Mouse (Mus musculus) forebrain, embryonic 11.5 days (tissue): ENCODE measurements around the gene Chrnb1. TPM values are rescaled to one million over a fixed set of nuclear protein-coding genes. Genes with fewer than 3 reads are reported as not detected.

Source experiments
- ATAC-seq: fragments of 200-750 bp; cut with Nextera tagmentation; replicated peaks from 2 replicates; pipeline ENCODE4 v1.8.0; 2017; ENCODE audit warnings: moderate TSS enrichment; ENCODE audit not compliant: low FRiP score
- DNase-seq: peaks from one replicate; pipeline ENCODE4 v3.0.0-alpha.2; 2017; ENCODE audit warnings: low spot score
- H3K27ac ChIP-seq: fragments of 300-500 bp; sonication (generic); 2 replicates; pipeline ENCODE4 v1.5.1; 2014; ENCODE audit warnings: low read depth, low read length
- H3K27me3 ChIP-seq: fragments of 300-500 bp; sonication (generic); 2 replicates; pipeline ENCODE4 v1.6.1; 2014; ENCODE audit warnings: mild to moderate bottlenecking, low read length, mixed read lengths; ENCODE audit not compliant: control insufficient read depth, insufficient read depth
- H3K36me3 ChIP-seq: fragments of 300-500 bp; sonication (generic); 2 replicates; pipeline ENCODE4 v1.6.1; 2014; ENCODE audit warnings: mild to moderate bottlenecking, low read length, moderate library complexity, mixed read lengths; ENCODE audit not compliant: control insufficient read depth, insufficient read depth
- H3K4me1 ChIP-seq: fragments of 300-500 bp; sonication (generic); replicated peaks from 2 replicates; pipeline ENCODE4 v1.6.1; 2014; ENCODE audit warnings: low read length, mixed read lengths; ENCODE audit not compliant: control insufficient read depth, insufficient read depth
- H3K4me2 ChIP-seq: fragments of 300-500 bp; sonication (generic); 2 replicates; pipeline ENCODE4 v1.6.1; 2014; ENCODE audit warnings: low read depth, mild to moderate bottlenecking, low read length, moderate library complexity, mixed read lengths; ENCODE audit not compliant: severe bottlenecking
- H3K4me3 ChIP-seq: fragments of 300-500 bp; sonication (generic); 2 replicates; pipeline ENCODE4 v1.5.1; 2014; ENCODE audit warnings: low read depth, low read length
- H3K9ac ChIP-seq: fragments of 300-500 bp; sonication (generic); 2 replicates; pipeline ENCODE4 v1.6.1; 2014; ENCODE audit warnings: low read length
- H3K9me3 ChIP-seq: fragments of 300-500 bp; sonication (generic); 2 replicates; pipeline ENCODE4 v1.6.1; 2016; ENCODE audit warnings: low read length, mixed read lengths; ENCODE audit not compliant: control insufficient read depth
- WGBS: fragments of 180-500 bp; shearing (Covaris S2); extraction: QIAGEN DNeasy Blood & Tissue Kit; methylation state at CpG from one replicate; pipeline ENCODE4 v1.1.7; 2014; 5-methylcytosine and 5-hydroxymethylcytosine counted together
- polyA plus RNA-seq: library from polyadenylated mRNA; unstranded; fragments of >200 nt; fragmentation: Nextera tagmentation; extraction: Ambion mirVana; gene quantifications from 2 replicates; pipeline ENCODE4 v1.2.1, GENCODE M21; 2014

The Chrnb1 gene
- polyA plus RNA-seq, 1 experiment from 2014 or later = 0.73 TPM

DNA sequence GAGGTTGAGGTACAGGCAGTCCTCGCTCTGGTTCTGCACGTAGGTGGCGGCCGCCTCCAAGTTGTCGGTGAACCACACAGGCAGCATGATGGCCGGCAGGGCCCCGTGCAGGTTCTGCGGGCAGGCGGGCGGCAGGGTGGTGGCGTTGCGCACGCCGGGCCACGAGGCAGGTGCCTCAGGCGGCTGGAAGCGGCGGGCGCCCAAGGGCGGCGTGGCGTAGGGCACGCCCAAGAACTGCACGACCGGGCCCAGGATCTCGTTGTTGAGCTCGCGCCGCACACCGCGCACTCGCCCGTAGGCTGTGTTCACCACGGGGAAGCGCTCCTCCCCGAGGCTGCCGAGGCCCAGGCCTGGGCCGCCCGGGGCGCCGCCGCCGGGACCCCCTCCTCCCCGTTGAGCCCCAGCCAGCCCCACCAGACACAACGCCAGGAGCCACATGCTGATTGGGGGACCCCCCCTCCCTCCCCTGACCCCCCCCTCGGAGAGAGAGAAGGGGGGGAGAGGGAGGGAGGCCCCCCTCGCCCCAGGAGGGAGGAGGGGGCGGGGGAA is 38.3 kb upstream of the Chrnb1 start:
- DNase-seq (peak; percentile 70), ATAC-seq (no peak)
- peak overlapping the region; percentile 92 for H3K4me2 ChIP-seq
- peak overlapping the region; percentile 65 for H3K9ac ChIP-seq
- no peaks in the 10 kb centered on the region; the same call in 1 of the 2 replicates for H3K27me3 ChIP-seq
- peaks cover 30% of the 10 kb centered on the region for H3K4me1 ChIP-seq
- H3K27ac ChIP-seq = no peak overlapping the region
- H3K4me3 ChIP-seq = peak overlapping the region; percentile 73
- WGBS = 6% methylated on average over 47 of the region's 48 CpGs
- no peaks in the 10 kb centered on the region for H3K36me3 ChIP-seq
- no peaks in the 10 kb centered on the region for H3K9me3 ChIP-seq

DNA sequence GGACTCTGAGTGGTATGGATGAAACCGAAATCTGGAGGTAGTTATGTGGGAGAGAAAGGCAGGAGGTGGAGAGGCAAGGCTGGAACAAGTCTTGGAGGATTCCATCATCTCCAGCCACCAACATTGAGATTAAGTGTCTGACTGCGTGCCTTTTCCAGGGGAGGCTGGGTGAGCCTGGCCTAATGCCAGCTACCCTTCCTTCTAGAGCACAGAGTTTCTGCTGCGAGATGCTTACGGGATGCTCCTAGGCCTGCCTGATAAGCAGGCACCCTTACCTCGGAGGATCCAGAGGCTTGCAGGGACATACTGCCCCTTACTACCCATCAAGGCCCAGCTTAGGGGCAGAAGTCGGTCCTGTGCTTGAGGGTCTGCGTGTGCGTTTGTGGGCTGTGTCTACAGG is 37.8 kb upstream of the Chrnb1 start:
- Histone ChIP-seq H3K27ac (no peak overlapping the region), H3K4me1 (peaks cover 30% of the 10 kb centered on the region), H3K9ac (peak overlapping the region; percentile 65), H3K4me2 (peak overlapping the region; percentile 92; the same call in 1 of the 2 replicates), H3K9me3 (no peaks in the 10 kb centered on the region), H3K4me3 (peak overlapping the region; percentile 73), H3K27me3 (no peaks in the 10 kb centered on the region; the same call in 1 of the 2 replicates), H3K36me3 (no peaks in the 10 kb centered on the region)
- WGBS = 64% methylated on average over 8 of the region's 8 CpGs
- DNase-seq = no peak
- ATAC-seq = no peak

DNA sequence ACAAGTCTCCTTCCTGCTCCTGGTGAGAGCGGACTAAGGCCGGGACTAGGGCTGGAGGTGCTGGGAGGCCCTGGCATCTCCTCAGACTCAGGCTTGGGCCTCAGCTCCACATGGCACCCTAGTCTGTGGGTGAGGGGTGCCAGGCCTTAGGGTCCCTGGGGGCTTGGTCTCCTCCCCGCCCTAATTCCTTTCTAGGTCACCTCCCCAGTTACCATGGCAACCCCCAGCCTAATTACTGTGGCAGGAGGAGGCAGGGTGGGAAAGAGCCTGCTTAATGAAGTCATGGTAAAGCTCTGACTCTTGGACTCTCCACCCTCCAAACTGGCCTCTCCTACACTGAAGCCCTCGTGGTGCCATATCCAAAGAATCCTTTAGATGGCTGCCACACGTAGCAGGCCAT is 33.1 kb upstream of the Chrnb1 start:
- no peak overlapping the region for H3K4me2 ChIP-seq
- H3K27me3 ChIP-seq = no peaks in the 10 kb centered on the region; the same call in 1 of the 2 replicates
- no peaks in the 10 kb centered on the region for H3K9me3 ChIP-seq
- peaks cover 7% of the 10 kb centered on the region; the same call in 1 of the 2 replicates for H3K4me1 ChIP-seq
- H3K27ac ChIP-seq = no peak overlapping the region
- no peak for DNase-seq
- H3K4me3 ChIP-seq = no peak overlapping the region
- H3K36me3 ChIP-seq = peaks cover 15% of the 10 kb centered on the region
- WGBS = 69% methylated on average over 5 of the region's 5 CpGs
- H3K9ac ChIP-seq = no peak overlapping the region
- ATAC-seq = no peak

DNA sequence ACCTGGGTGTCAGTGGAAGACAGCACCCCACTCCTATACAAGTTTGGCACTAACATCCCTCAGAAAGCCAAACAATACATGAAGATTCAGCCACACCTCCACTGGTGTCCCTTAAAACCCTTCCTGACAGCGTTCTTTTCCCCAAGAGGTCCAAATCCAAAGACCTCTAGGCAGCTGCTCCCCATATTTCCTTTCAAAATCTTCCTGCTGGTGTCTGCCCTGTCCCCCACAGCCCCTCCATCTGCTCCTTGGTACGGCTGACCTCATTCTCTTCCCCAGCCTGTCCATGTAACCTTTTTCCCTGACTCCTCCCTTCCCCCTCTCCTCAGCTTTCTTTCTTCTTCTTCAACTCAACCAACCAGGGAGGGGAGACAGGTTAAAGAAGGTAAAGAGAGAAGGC is 27.7 kb upstream of the Chrnb1 start:
- Histone ChIP-seq H3K27ac (no peak overlapping the region), H3K4me3 (no peak overlapping the region), H3K9me3 (no peaks in the 10 kb centered on the region), H3K4me2 (no peak overlapping the region), H3K9ac (no peak overlapping the region), H3K36me3 (peaks cover 15% of the 10 kb centered on the region), H3K4me1 (no peaks in the 10 kb centered on the region), H3K27me3 (no peaks in the 10 kb centered on the region)
- DNase-seq = no peak
- 78% methylated on average over 2 of the region's 2 CpGs for WGBS
- no peak for ATAC-seq

DNA sequence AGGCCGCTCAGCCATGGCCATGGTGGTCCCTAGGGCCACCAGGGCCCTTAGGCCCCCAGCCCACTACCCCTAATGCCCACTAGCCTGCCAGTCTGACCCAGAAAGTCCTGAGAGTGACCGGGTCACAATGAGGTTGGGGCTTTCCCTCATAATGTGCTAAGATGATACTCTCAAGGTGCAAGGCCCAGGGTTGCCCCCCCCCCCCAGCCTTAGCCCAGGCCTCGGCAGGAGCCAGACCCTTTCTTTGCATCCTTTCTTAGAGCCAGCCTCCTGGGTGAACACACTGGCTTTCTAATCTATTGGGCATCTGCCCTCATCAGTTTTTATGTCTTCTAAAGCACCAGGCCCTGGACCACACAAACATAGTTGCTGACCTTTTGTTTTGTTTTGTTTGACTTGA is 26.3 kb upstream of the Chrnb1 start, which contains the start of gene Spem1:
Gene Spem1, minus strand, starts transcription at position 101 of the 400 bp plus-strand sequence.
- WGBS = 87% methylated on average over 3 of the region's 3 CpGs
- no peak within 1 kb of the TSS for H3K27ac ChIP-seq
- peaks cover 13% of the 10 kb centered on the region for H3K36me3 ChIP-seq
- H3K4me3 ChIP-seq = no peak within 1 kb of the TSS
- H3K9me3 ChIP-seq = 0 out of 2 replicates have a peak, but pooled peaks cover 2% of the 10 kb centered on the region
- no peaks in the 10 kb centered on the region for H3K27me3 ChIP-seq
- ATAC-seq (no peak), DNase-seq (no peak)
- no peak within 1 kb of the TSS for H3K9ac ChIP-seq
- H3K4me1 ChIP-seq = no peaks in the 10 kb centered on the region
- no peak within 1 kb of the TSS for H3K4me2 ChIP-seq

DNA sequence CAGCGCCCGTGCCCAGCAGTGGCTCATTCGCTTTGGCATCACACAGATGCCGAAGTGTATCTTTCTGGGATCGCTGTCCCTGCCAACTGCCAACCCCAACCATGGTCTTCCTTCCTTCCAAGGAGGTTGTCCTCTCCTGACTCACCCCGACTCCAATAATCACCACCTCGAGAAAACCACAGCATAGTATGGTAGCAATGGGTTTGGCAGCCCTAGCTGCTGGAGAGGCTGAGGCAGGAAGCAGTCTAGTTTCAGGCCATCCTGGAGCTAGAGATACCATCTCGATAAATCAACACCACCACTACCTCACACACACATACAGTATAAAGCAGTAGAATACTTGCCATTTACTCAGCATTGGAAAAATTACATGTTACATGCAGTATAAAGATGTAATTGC is 23.1 kb upstream of the Chrnb1 start:
- ATAC-seq (no peak), DNase-seq (no peak)
- H3K9me3 ChIP-seq = 0 out of 2 replicates have a peak, but pooled peaks cover 2% of the 10 kb centered on the region
- no peaks in the 10 kb centered on the region for H3K27me3 ChIP-seq
- no peak overlapping the region for H3K4me2 ChIP-seq
- no peak overlapping the region for H3K9ac ChIP-seq
- 92% methylated on average over 8 of the region's 8 CpGs for WGBS
- no peak overlapping the region for H3K27ac ChIP-seq
- no peak overlapping the region for H3K4me3 ChIP-seq
- no peaks in the 10 kb centered on the region for H3K4me1 ChIP-seq
- no peaks in the 10 kb centered on the region; the same call in 1 of the 2 replicates for H3K36me3 ChIP-seq

DNA sequence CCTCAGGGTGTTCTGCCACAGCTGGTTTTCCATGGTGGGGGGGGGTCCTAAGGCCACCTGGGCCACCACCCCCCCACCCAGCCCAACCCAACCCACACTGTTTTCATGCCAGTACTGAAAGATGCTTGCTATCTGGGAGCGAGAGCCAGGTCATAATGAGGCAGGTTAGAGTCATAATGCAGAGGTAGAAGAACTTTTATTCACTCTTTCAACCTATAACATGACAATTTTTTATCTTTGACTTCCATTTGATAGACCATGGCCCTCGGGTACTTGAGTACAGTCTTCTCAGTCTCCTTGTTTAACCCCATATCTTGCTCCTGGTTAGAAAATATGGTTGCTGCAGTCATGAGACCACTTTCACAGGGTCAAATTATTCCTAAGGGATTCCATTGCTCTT is 22.6 kb upstream of the Chrnb1 start, which contains the start of gene Spem2:
Gene Spem2, minus strand, starts transcription at position 101 of the 400 bp plus-strand sequence.
- 0 out of 2 replicates have a peak, but pooled peaks cover 2% of the 10 kb centered on the region for H3K9me3 ChIP-seq
- no peaks in the 10 kb centered on the region for H3K4me1 ChIP-seq
- no peak within 1 kb of the TSS for H3K9ac ChIP-seq
- no peak within 1 kb of the TSS for H3K4me2 ChIP-seq
- DNase-seq = no peak
- no peak within 1 kb of the TSS for H3K4me3 ChIP-seq
- no peak for ATAC-seq
- WGBS = 83% methylated on average over 2 of the region's 2 CpGs
- H3K27me3 ChIP-seq = no peaks in the 10 kb centered on the region
- H3K36me3 ChIP-seq = no peaks in the 10 kb centered on the region; the same call in 1 of the 2 replicates
- no peak within 1 kb of the TSS for H3K27ac ChIP-seq

DNA sequence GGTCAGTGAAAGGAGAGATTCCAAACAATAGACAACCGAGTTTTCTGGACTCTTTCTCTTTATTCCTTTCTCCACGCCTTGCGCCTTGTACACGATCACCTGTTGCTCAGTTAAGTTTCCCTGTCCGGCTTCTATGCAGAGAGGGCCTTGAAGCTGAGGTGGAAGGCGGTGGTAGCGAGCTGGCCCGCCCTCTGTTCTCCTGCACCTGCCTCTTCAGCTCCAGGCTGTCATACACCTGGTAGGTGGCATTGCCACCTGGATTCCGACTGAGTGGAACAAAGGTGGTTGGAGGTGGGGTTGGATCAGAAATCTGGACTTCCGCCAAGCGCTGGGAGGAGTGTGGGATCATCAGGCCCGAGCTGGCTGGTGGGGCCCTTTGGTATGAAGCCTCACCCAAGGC is 20.8 kb upstream of the Chrnb1 start:
- H3K4me3 ChIP-seq = no peak overlapping the region
- DNase-seq = no peak
- no peaks in the 10 kb centered on the region; the same call in 1 of the 2 replicates for H3K36me3 ChIP-seq
- no peak overlapping the region for H3K27ac ChIP-seq
- H3K4me1 ChIP-seq = no peaks in the 10 kb centered on the region
- H3K27me3 ChIP-seq = no peaks in the 10 kb centered on the region
- WGBS = 93% methylated on average over 12 of the region's 12 CpGs
- H3K4me2 ChIP-seq = no peak overlapping the region
- ATAC-seq = no peak
- H3K9me3 ChIP-seq = 0 out of 2 replicates have a peak, but pooled peaks cover 2% of the 10 kb centered on the region
- H3K9ac ChIP-seq = no peak overlapping the region

DNA sequence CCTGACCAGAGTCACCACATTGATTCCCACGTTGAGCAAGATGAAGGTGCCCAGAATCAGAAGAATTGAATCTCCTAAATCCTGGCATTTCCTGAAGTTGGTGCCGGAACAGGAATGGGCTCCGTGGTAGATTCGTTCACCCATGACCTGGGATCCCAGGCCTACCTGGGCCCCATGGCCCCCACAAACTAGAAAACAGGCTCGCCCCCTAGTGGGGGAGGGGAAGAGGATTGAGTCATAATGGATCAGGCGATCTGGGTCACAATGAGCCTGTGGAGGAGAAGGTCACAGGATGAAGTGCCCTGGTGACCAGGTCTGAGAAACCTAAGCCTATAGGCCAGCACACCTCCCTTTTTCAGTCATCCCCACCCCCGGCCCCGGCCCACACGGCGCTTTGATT is 19.4 kb upstream of the Chrnb1 start, which contains the start of gene Gm39566:
Gene Gm39566, minus strand, starts transcription at position 144 of the 400 bp plus-strand sequence.
- ATAC-seq = no peak
- H3K4me2 ChIP-seq = no peak within 1 kb of the TSS
- no peak for DNase-seq
- H3K27ac ChIP-seq = no peak within 1 kb of the TSS
- H3K9ac ChIP-seq = no peak within 1 kb of the TSS
- no peaks in the 10 kb centered on the region; the same call in 1 of the 2 replicates for H3K36me3 ChIP-seq
- WGBS = 70% methylated on average over 10 of the region's 10 CpGs
- 0 out of 2 replicates have a peak, but pooled peaks cover 2% of the 10 kb centered on the region for H3K9me3 ChIP-seq
- H3K4me1 ChIP-seq = no peaks in the 10 kb centered on the region
- no peak within 1 kb of the TSS for H3K4me3 ChIP-seq
- H3K27me3 ChIP-seq = no peaks in the 10 kb centered on the region
